Mouse (Mus musculus) liver, postnatal 0 days (tissue): Measurements from ENCODE around the gene Lrrc26.

Experiments
- CTCF ChIP-seq: sonication (generic); IDR thresholded peaks from 2 replicates; pipeline ENCODE4 v1.5.1; 2016; ENCODE audit warnings: antibody characterized with exemption, low read depth
- EP300 ChIP-seq: IDR thresholded peaks from 2 replicates; pipeline ENCODE4 v1.6.1; 2016; ENCODE audit warnings: antibody characterized with exemption, low read depth, mild to moderate bottlenecking

- no peak for TF ChIP-seq CTCF
- TF ChIP-seq EP300, result no peak
Measured at GRCm38 (mm10) chr2:25265897-25266656, 23.6 kb upstream of the Lrrc26 start.
